Mouse (Mus musculus): ENCODE measurements at regions not wholly inside any gene's neighbourhood (a gene's known extent, or its start where the extent isn't known, plus 50 kb on each side); places are given as distances from the start of the nearest gene placed in this dataset.

- no peak for DNase-seq
These were observed 777.3 kb upstream of the Gm8797 start for GRCm38 (mm10) chr3:4973278-4973677.

DNA sequence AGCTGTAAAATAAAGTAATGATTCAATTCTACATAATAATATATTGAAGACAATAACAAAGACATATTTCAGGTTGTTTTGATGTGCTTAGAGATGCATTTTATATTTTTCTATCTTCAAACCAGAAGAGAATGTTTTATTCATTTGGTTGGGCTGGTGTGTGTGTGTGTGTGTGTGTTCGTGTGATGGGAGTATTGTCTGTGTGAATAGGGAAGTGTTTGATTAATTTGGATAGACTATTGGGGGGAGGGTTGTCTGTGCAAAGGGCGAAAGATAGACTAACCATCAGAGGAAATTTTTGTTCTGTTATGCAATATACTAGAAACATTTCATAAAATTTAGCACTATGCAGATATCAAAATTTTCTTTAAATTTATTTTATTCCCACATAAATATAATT, 776.8 kb upstream of the Gm8797 start:
- no peak for DNase-seq

- DNase-seq = no peak
These were observed 775.9 kb upstream of the Gm8797 start for GRCm38 (mm10) chr3:4974659-4975058.

GRCm38 (mm10) chr3:4976344-4976743, 774.3 kb upstream of the Gm8797 start:
- DNase-seq = no peak

GRCm38 (mm10) chr3:5017742-5018141, 732.9 kb upstream of the Gm8797 start:
- DNase-seq = no peak

All from right cerebral cortex, adult 18-20 months (tissue).